Mouse (Mus musculus): ENCODE measurements around the gene Rrbp1. TPM values are rescaled to one million over a fixed set of nuclear protein-coding genes. Genes with fewer than 3 reads are reported as not detected.

Rrbp1 gene
- polyA plus RNA-seq, 1 experiment from 2014 or later, result 90.8 TPM

DNA sequence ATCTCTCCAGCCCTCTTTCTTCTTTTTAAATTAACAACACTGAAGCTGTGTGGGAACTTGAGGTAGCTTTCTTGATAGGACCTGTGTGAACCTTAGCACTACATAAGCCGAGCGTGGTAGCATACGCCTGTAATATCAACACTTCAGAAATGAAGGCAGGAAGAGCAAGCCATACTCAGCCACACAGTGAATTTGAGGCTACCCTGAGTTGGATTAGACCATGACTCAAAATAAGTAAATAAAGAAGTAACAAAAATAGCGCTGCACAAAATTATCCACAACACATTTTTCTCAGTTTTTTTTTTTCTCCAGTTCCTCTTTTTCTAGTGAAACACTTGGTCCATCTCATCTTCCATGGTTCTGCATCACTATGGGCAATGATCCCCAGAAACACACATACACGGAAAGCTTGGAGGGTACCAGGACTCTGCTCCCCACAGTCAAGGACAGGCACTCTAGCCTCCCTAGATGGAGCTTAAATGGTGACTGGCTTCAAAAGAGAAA lies 35.9 kb downstream of the Rrbp1 start:
- Histone ChIP-seq H3K27ac (no peak overlapping the region), H3K4me3 (replicated peaks) (no peak overlapping the region), H3K36me3 (peaks cover 87% of the 10 kb centered on the region), H3K27me3 (no peaks in the 10 kb centered on the region), H3K4me1 (no peaks in the 10 kb centered on the region), H3K9me3 (replicated peaks) (no peaks in the 10 kb centered on the region), H3K9ac (no peak overlapping the region), H3K4me2 (no peak overlapping the region)
- 94% methylated on average over 5 of the region's 5 CpGs for WGBS
- ATAC-seq (replicated peaks; ENCODE audit: low FRiP score), result no peak

- ATAC-seq (replicated peaks; ENCODE audit: low FRiP score), result no peak
- Histone ChIP-seq H3K4me3 (replicated peaks) (no peak overlapping the region), H3K4me1 (no peaks in the 10 kb centered on the region), H3K4me2 (no peak overlapping the region), H3K36me3 (peaks cover 87% of the 10 kb centered on the region), H3K27me3 (no peaks in the 10 kb centered on the region), H3K27ac (no peak overlapping the region), H3K9ac (no peak overlapping the region), H3K9me3 (replicated peaks) (no peaks in the 10 kb centered on the region)
- WGBS, result 89% methylated on average over 7 of the region's 7 CpGs
These were observed 37.9 kb downstream of the Rrbp1 start for GRCm38 (mm10) chr2:143973161-143973560.

GRCm38 (mm10) chr2:143971887-143972286 lies 39.2 kb downstream of the Rrbp1 start:
- Histone ChIP-seq H3K36me3 (peaks cover 91% of the 10 kb centered on the region), H3K4me2 (no peak overlapping the region), H3K9ac (no peak overlapping the region), H3K9me3 (replicated peaks) (no peaks in the 10 kb centered on the region), H3K4me1 (no peaks in the 10 kb centered on the region), H3K4me3 (replicated peaks) (no peak overlapping the region), H3K27me3 (no peaks in the 10 kb centered on the region), H3K27ac (no peak overlapping the region)
- WGBS, result 81% methylated on average over 2 of the region's 2 CpGs
- ATAC-seq (replicated peaks; ENCODE audit: low FRiP score), result no peak

DNA sequence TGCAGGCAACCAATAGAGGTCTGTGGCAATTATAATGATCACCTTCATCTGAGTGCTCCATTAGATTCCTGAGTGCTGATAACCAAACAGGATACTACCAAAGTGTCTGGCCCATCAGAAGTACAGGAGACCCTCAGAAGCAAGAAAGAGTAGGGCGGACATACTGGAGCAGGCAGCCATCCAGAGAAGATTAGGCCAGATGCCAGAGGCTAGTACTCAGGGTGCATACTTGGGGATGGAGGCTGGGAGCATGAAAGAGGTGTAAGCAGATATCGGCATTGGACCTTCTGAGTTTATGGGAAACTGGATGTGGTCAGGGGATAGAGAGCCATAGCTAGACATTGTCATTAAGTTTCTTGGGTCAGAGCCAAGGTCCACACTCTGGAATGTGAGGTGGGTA lies 40.2 kb downstream of the Rrbp1 start:
- no peaks in the 10 kb centered on the region for H3K4me1 ChIP-seq
- no peak overlapping the region for H3K9ac ChIP-seq
- peaks cover 92% of the 10 kb centered on the region for H3K36me3 ChIP-seq
- no peak overlapping the region for H3K27ac ChIP-seq
- H3K9me3 ChIP-seq (replicated peaks), result no peaks in the 10 kb centered on the region
- no peak overlapping the region for H3K4me2 ChIP-seq
- no peak overlapping the region for H3K4me3 ChIP-seq (replicated peaks)
- WGBS, result 80% methylated on average over 2 of the region's 2 CpGs
- ATAC-seq (replicated peaks; ENCODE audit: low FRiP score), result no peak
- no peaks in the 10 kb centered on the region for H3K27me3 ChIP-seq

DNA sequence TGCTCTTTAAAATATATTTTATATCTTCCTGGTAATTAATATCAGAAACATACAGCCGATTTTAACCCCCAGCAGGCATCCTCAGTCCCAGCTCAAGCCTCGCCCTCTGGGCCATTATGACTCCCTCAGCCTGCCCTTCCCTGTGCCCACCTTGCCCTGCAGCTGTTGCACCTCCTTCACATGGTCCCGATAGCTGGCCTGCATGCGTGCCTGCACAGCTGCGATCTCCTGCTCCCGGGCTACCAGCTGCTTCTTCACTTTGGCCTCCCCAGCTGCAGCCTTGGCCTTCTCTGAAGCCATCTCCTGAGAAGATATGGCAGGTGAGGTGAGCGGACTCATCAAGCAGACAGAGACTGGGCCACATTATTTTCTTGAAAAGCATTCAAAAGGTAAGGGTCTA lies 41.8 kb downstream of the Rrbp1 start:
- Histone ChIP-seq H3K9ac (no peak overlapping the region), H3K4me3 (replicated peaks) (no peak overlapping the region), H3K27me3 (no peaks in the 10 kb centered on the region), H3K4me2 (no peak overlapping the region), H3K27ac (no peak overlapping the region), H3K36me3 (peaks cover 98% of the 10 kb centered on the region), H3K9me3 (replicated peaks) (no peaks in the 10 kb centered on the region), H3K4me1 (no peaks in the 10 kb centered on the region)
- no peak for ATAC-seq (replicated peaks; ENCODE audit: low FRiP score)
- 88% methylated on average over 7 of the region's 7 CpGs for WGBS

GRCm38 (mm10) chr2:143963318-143963717 lies 47.7 kb downstream of the Rrbp1 start:
- no peak for ATAC-seq (replicated peaks; ENCODE audit: low FRiP score)

GRCm38 (mm10) chr2:143962192-143962591 lies 48.9 kb downstream of the Rrbp1 start:
- no peak for ATAC-seq (replicated peaks; ENCODE audit: low FRiP score)
- Histone ChIP-seq H3K27me3 (no peaks in the 10 kb centered on the region), H3K9ac (no peak overlapping the region), H3K4me2 (no peak overlapping the region), H3K9me3 (replicated peaks) (no peaks in the 10 kb centered on the region), H3K4me1 (no peaks in the 10 kb centered on the region), H3K27ac (no peak overlapping the region), H3K4me3 (replicated peaks) (no peak overlapping the region), H3K36me3 (peaks cover 87% of the 10 kb centered on the region)
- WGBS, result 94% methylated on average over 5 of the region's 5 CpGs

More at GRCm38 (mm10) chr2:143963318-143963717, 47.7 kb downstream of the Rrbp1 start:
- Histone ChIP-seq H3K9me3 (replicated peaks) (no peaks in the 10 kb centered on the region), H3K36me3 (peaks cover 87% of the 10 kb centered on the region), H3K27ac (no peak overlapping the region), H3K4me3 (replicated peaks) (no peak overlapping the region), H3K4me1 (no peaks in the 10 kb centered on the region), H3K4me2 (no peak overlapping the region), H3K9ac (no peak overlapping the region), H3K27me3 (no peaks in the 10 kb centered on the region)
- WGBS, result 100% methylated on average over 1 of the region's 1 CpGs

GRCm38 (mm10) chr2:143955746-143956145 lies 55.3 kb downstream of the Rrbp1 start:
- Histone ChIP-seq H3K4me1 (no peaks in the 10 kb centered on the region), H3K4me3 (replicated peaks) (no peak overlapping the region), H3K27ac (no peak overlapping the region), H3K27me3 (no peaks in the 10 kb centered on the region), H3K4me2 (no peak overlapping the region), H3K36me3 (peaks cover 87% of the 10 kb centered on the region), H3K9ac (no peak overlapping the region), H3K9me3 (replicated peaks) (no peaks in the 10 kb centered on the region)
- no peak for ATAC-seq (replicated peaks; ENCODE audit: low FRiP score)
- WGBS, result 71% methylated on average over 4 of the region's 4 CpGs

- no peaks in the 10 kb centered on the region for H3K9me3 ChIP-seq (replicated peaks)
- no peak overlapping the region for H3K27ac ChIP-seq
- H3K4me2 ChIP-seq, result no peak overlapping the region
- 87% methylated on average over 4 of the region's 4 CpGs for WGBS
- no peak overlapping the region for H3K4me3 ChIP-seq (replicated peaks)
- no peaks in the 10 kb centered on the region for H3K4me1 ChIP-seq
- H3K9ac ChIP-seq, result no peak overlapping the region
- H3K36me3 ChIP-seq, result peaks cover 90% of the 10 kb centered on the region
- ATAC-seq (replicated peaks; ENCODE audit: low FRiP score), result no peak
- H3K27me3 ChIP-seq, result no peaks in the 10 kb centered on the region
These were observed 56.1 kb downstream of the Rrbp1 start for GRCm38 (mm10) chr2:143955004-143955403.

- H3K27ac ChIP-seq, result no peak overlapping the region
- no peaks in the 10 kb centered on the region for H3K4me1 ChIP-seq
- WGBS, result 89% methylated on average over 4 of the region's 4 CpGs
- no peaks in the 10 kb centered on the region for H3K9me3 ChIP-seq (replicated peaks)
- peaks cover 94% of the 10 kb centered on the region for H3K36me3 ChIP-seq
- ATAC-seq (replicated peaks; ENCODE audit: low FRiP score), result no peak
- no peak overlapping the region for H3K4me3 ChIP-seq (replicated peaks)
- no peak overlapping the region for H3K4me2 ChIP-seq
- H3K27me3 ChIP-seq, result no peaks in the 10 kb centered on the region
- no peak overlapping the region for H3K9ac ChIP-seq
These were observed 57.1 kb downstream of the Rrbp1 start for GRCm38 (mm10) chr2:143953944-143954343.

- H3K4me3 ChIP-seq (replicated peaks), result no peak overlapping the region
- H3K4me1 ChIP-seq, result peaks cover 11% of the 10 kb centered on the region; the same call in 1 of the 2 replicates
- peaks cover 100% of the 10 kb centered on the region for H3K36me3 ChIP-seq
- no peaks in the 10 kb centered on the region for H3K9me3 ChIP-seq (replicated peaks)
- 71% methylated on average over 5 of the region's 5 CpGs for WGBS
- H3K27ac ChIP-seq, result no peak overlapping the region
- H3K27me3 ChIP-seq, result no peaks in the 10 kb centered on the region
- no peak overlapping the region for H3K4me2 ChIP-seq
- no peak overlapping the region for H3K9ac ChIP-seq
- no peak for ATAC-seq (replicated peaks; ENCODE audit: low FRiP score)
These were observed 59.3 kb downstream of the Rrbp1 start for GRCm38 (mm10) chr2:143951546-143952315.

GRCm38 (mm10) chr2:143951028-143951420 lies 60.0 kb downstream of the Rrbp1 start:
- Histone ChIP-seq H3K4me1 (peaks cover 11% of the 10 kb centered on the region; the same call in 1 of the 2 replicates), H3K27me3 (no peaks in the 10 kb centered on the region), H3K4me3 (replicated peaks) (no peak overlapping the region), H3K27ac (no peak overlapping the region), H3K9me3 (replicated peaks) (no peaks in the 10 kb centered on the region), H3K9ac (no peak overlapping the region), H3K36me3 (peaks cover 100% of the 10 kb centered on the region), H3K4me2 (no peak overlapping the region)
- 73% methylated on average over 1 of the region's 1 CpGs for WGBS
- no peak for ATAC-seq (replicated peaks; ENCODE audit: low FRiP score)
